Mouse (Mus musculus) ES-Bruce4 (cell line): Measurements from ENCODE around the gene Med12. TPM values are rescaled to one million over a fixed set of nuclear protein-coding genes. Genes with fewer than 3 reads are reported as not detected.
"Not testable (repeated sequence)": the region's sequence is repeated elsewhere in the genome, so short reads cannot be mapped to it uniquely, and the experiment has no call there.

Experiments
- H3K27ac ChIP-seq: 2 replicates; pipeline ENCODE4 v1.5.1; 2012; ENCODE audit warnings: low read length, inconsistent platforms; ENCODE audit not compliant: insufficient read depth
- H3K27me3 ChIP-seq: 2 replicates; pipeline ENCODE4 v1.6.1; 2012; ENCODE audit warnings: mild to moderate bottlenecking, low read length, inconsistent platforms; ENCODE audit not compliant: control insufficient read depth, poor library complexity, insufficient read depth, severe bottlenecking
- H3K36me3 ChIP-seq: 2 replicates; pipeline ENCODE4 v1.6.1; 2012; ENCODE audit warnings: inconsistent platforms, mild to moderate bottlenecking, low read length, moderate library complexity; ENCODE audit not compliant: control insufficient read depth, poor library complexity, insufficient read depth, severe bottlenecking
- H3K4me1 ChIP-seq: one replicate; pipeline ENCODE4 v1.8.1; 2011; ENCODE audit warnings: low read length; ENCODE audit not compliant: control insufficient read depth, insufficient read depth
- H3K4me3 ChIP-seq: 2 replicates; pipeline ENCODE4 v1.5.1; 2011; ENCODE audit warnings: low read depth, mild to moderate bottlenecking, low read length
- H3K9ac ChIP-seq: 2 replicates; pipeline ENCODE4 v1.6.1; 2012; ENCODE audit warnings: low read depth, mild to moderate bottlenecking, inconsistent platforms; ENCODE audit not compliant: poor library complexity, severe bottlenecking
- H3K9me3 ChIP-seq: replicated peaks from 2 replicates; pipeline ENCODE4 v1.6.1; 2012; ENCODE audit warnings: mild to moderate bottlenecking, low read length, inconsistent platforms; ENCODE audit not compliant: control insufficient read depth, poor library complexity, insufficient read depth, severe bottlenecking
- CTCF ChIP-seq: IDR thresholded peaks from one replicate; pipeline ENCODE4 v1.8.1; 2011; ENCODE audit warnings: low read depth, low read length
- EP300 ChIP-seq: IDR thresholded peaks from 2 replicates; pipeline ENCODE4 v1.6.1; 2011; ENCODE audit warnings: low read depth, low read length; ENCODE audit not compliant: insufficient read depth
- POLR2A ChIP-seq: IDR thresholded peaks from one replicate; pipeline ENCODE4 v1.8.1; 2011; ENCODE audit warnings: low read length; ENCODE audit not compliant: insufficient read depth
- polyA plus RNA-seq: library from polyadenylated mRNA; stranded (reverse); fragments of >200 nt; gene quantifications from 2 replicates; pipeline ENCODE4 v1.2.4, GENCODE M21; 2011; ENCODE audit warnings: low read depth; ENCODE audit not compliant: missing spikeins, insufficient read depth, insufficient read length

Gene Med12
- polyA plus RNA-seq, 1 experiment = 41.7 TPM

- no peak for TF ChIP-seq EP300
- no peak for TF ChIP-seq POLR2A
- TF ChIP-seq CTCF = no peak
- H3K36me3 ChIP-seq = no peaks in the 10 kb centered on the region
- peak overlapping the region; percentile 38 for H3K9ac ChIP-seq
- H3K27me3 ChIP-seq = no peaks in the 10 kb centered on the region
- H3K27ac ChIP-seq = peak overlapping the region; percentile 51
- H3K9me3 ChIP-seq = no peaks in the 10 kb centered on the region
- no peaks in the 10 kb centered on the region for H3K4me1 ChIP-seq
- no peak overlapping the region for H3K4me3 ChIP-seq
These were observed 55.7 kb downstream of the Med12 start for GRCm38 (mm10) chrX:101329372-101330028.

DNA sequence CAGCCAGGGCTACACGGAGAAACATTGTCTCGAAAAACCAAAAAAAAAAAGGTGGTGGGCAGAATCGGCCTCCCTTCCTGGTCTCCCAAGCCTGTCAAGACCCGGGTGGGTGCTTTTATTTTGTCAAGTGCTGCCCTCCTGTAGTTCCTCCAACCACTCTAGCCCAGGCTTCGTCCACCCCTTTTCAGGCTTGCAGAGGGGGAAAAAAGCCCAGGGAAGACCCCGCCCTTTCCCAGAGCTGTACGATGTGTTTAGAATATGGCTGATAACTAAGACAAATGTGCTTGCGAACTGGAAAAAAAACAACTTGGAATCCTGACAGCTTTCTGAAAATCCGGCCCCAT lies 58.2 kb downstream of the Med12 start:
- Histone ChIP-seq H3K36me3 (no peaks in the 10 kb centered on the region), H3K9ac (peak overlapping the region; percentile 94), H3K4me3 (peak overlapping the region; percentile 73), H3K4me1 (no peaks in the 10 kb centered on the region), H3K9me3 (no peaks in the 10 kb centered on the region; the same call in 1 of the 2 replicates), H3K27me3 (no peaks in the 10 kb centered on the region), H3K27ac (peak overlapping the region; percentile 89)
- no peak for TF ChIP-seq POLR2A
- TF ChIP-seq EP300 = no peak
- no peak for TF ChIP-seq CTCF

- Histone ChIP-seq H3K4me3 (peak overlapping the region; percentile 82), H3K27ac (peak overlapping the region; percentile 90), H3K36me3 (no peaks in the 10 kb centered on the region), H3K4me1 (no peaks in the 10 kb centered on the region), H3K9me3 (no peaks in the 10 kb centered on the region; the same call in 1 of the 2 replicates), H3K27me3 (no peaks in the 10 kb centered on the region), H3K9ac (peak overlapping the region; percentile 94)
- TF ChIP-seq CTCF (no peak), POLR2A (no peak), EP300 (no peak)
These were observed 58.8 kb downstream of the Med12 start for GRCm38 (mm10) chrX:101332375-101333211.

- TF ChIP-seq CTCF (no peak), EP300 (no peak), POLR2A (no peak)
- H3K4me1 ChIP-seq = no peaks in the 10 kb centered on the region
- no peaks in the 10 kb centered on the region for H3K27me3 ChIP-seq
These were observed 60.8 kb downstream of the Med12 start for GRCm38 (mm10) chrX:101334606-101335005.

DNA sequence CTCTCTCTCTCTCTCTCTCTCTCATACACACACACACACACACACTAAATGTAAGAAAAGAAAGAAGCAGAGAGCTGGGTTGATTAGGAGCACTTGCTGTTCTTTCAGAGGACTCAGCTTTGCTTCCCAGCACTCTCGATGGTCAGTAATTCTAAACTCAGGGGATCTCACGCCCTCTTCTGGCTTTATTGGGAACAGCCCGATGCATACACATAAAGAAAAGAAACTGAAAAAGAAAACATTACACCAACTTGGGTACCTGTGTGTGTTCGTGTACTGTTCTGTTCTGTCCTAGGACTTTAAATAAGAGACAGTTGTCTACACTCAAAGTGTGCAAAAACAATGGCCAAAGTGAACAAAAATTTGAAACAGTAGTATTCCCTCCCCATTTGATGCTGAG lies 64.8 kb downstream of the Med12 start:
- H3K9me3 ChIP-seq = no peaks in the 10 kb centered on the region; the same call in 1 of the 2 replicates

More at GRCm38 (mm10) chrX:101334606-101335005, 60.8 kb downstream of the Med12 start:
- Histone ChIP-seq H3K4me3 (no peak overlapping the region), H3K9me3 (no peaks in the 10 kb centered on the region; the same call in 1 of the 2 replicates), H3K36me3 (no peaks in the 10 kb centered on the region), H3K27ac (no peak overlapping the region), H3K9ac (no peak overlapping the region)

DNA sequence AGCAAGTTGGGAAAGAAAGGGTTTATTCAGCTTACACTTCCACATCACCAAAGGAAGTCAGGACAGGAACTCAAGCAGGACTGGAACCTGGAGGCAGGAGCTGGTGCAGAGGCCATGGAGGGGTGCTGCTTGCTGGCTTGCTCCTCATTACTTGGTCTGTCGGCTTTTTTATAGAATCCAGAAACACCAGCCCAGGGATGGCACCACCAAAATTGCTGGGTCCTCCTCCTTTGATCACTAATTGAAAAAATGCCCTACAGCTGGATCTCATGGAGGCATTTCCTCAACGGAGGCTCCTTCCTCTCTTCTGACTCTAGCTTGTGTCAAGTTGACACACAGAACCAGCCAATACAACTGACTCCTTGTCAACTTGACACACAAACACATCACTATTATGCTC lies 69.0 kb downstream of the Med12 start:
- H3K4me3 ChIP-seq, H3K9ac ChIP-seq, H3K27me3 ChIP-seq, H3K27ac ChIP-seq, H3K9me3 ChIP-seq, H3K36me3 ChIP-seq, H3K4me1 ChIP-seq: not testable (repeated sequence)

More for the DNA sequence above, 64.8 kb downstream of the Med12 start:
- Histone ChIP-seq H3K36me3 (no peaks in the 10 kb centered on the region), H3K4me3 (no peak overlapping the region), H3K27me3 (no peaks in the 10 kb centered on the region), H3K4me1 (no peaks in the 10 kb centered on the region), H3K27ac (no peak overlapping the region), H3K9ac (no peak overlapping the region)
- TF ChIP-seq CTCF (no peak), POLR2A (no peak), EP300 (no peak)
